Mouse (Mus musculus): ENCODE results near the gene Il6ra.

- TF ChIP-seq GATA1 (IDR thresholded peaks at IDR 0.05; ENCODE audit: low read length) (no peak), TAL1 (IDR thresholded peaks at IDR 0.05; ENCODE audit: low read length) (no peak)
Measured at GRCm38 (mm10) chr3:89868956-89869355, 44.0 kb downstream of the Il6ra start.

All from erythroblast, embryonic 14.5 days (primary cell).